Mouse (Mus musculus): ENCODE data around the gene Arhgap5.

The Arhgap5 gene

DNA sequence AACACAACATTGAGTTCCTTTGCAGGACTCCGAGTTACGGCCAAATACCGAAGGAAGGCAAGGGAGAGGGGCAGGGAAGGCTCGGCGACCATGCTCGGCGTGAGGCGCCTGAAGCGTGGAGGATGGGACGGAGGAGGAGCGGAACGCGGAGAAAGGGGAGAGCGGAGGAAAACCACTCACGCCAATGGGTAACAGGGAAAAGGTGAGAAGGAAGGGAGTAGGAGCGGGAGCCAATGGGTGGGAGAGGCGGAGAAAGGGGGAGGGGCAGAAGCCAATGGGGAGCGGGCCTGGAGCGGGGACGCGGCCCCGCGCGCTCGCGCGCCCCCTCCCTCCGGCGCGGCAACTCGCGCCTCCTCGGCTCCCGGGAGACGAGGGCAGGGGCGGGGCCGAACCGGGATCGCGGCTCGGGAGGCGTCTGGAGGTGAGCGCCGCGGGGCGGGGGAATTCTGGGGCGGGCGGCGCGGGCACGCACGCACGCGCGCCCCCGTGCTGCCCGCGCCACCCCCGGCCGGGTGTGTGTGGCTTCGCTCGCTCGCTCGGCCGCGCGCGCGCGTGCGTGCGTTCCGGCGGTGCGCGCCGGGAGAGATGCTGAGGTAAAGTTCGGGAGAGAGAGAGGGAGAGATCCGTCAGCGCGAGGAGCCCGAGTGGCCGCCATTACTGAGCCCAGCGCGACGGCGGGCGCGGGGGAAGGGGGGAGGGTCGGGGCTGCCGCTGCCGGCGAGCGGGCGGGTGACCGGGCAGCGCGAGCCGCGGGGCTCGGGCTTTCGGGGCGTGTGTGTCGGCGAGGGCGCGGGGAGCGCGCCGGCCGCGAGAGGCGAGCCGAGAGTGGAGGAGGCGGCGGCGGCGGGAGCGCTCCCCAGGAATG is at the start of gene Arhgap5:
Gene Arhgap5 (plus strand): TSS at position 517 of the 865 bp plus-strand sequence.
- peak; percentile 76 for DNase-seq (ENCODE audit: low spot score)

- DNase-seq (ENCODE audit: low spot score), result no peak
Measured at GRCm38 (mm10) chr12:52464593-52464992, 39.2 kb upstream of the Arhgap5 start.

DNA sequence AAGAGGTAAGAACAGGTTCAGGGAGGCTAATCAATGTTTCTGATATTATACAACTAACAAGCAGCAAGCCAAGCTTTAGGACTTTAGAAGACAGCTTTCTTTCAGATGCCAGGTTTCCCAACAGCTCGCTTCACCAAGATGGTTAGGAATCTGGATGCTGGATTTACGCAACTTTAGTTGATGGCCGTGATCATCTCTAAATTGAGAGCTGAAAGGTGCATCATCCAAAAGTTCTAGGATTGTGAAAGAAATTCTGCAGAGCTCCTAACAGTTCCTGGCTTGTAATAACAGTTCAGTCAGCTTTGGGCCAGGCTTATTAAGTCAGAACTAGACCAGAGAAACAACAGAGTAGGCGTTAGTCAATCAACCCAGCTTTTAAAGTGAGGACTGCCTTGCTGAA is 32.2 kb upstream of the Arhgap5 start:
- no peak for DNase-seq (ENCODE audit: low spot score)

DNA sequence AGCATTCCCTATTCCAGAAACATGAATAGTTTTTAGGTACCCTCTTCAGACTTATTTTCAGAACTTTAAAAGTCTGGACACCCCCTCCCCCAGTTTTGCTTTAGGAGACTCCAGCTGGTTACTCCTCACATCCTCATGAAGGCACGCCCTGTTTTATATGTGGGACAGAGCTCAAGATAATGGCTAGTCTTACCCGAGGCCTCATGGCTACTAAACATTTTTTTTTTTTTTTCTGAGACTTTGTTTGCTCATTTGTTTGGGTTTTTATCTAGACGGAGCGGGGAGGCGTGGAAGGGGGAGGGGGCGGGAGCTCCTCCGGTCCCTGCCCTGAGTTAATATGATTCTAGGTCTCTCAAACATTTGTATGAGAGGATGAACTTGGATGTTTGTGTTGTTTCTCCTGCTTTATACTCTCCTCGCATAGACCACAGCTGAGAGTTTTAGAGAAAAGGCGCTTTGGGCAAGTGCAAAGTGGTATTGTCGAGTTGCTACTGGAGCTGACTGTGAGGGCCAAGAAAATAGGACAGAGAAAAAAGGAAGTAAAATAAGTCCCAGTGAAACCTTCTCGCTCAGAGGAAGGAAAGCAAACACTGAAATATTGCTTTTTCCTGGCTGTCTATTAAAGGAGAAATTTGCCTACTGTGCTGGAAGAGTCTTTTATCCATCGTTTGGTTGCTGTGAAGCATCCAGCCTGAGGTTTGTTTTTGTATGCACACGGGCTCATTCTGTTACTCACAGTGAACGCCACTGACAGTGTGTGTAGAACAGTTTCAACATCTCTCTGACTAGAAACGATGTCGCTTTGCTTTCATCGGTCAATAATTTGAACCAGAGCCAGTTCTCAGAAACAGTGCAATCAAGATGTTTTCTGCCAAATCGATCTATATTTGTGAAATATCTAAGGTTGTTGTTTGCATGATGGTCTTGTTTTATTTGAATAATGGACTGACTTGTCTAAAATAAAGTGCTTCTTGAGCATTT is 29.5 kb upstream of the Arhgap5 start:
- no peak for DNase-seq (ENCODE audit: low spot score)

GRCm38 (mm10) chr12:52476036-52476435 is 27.7 kb upstream of the Arhgap5 start:
- no peak for DNase-seq (ENCODE audit: low spot score)

- DNase-seq (ENCODE audit: low spot score), result no peak
Measured at GRCm38 (mm10) chr12:52478611-52479010, 25.2 kb upstream of the Arhgap5 start.

GRCm38 (mm10) chr12:52479323-52479722 is 24.4 kb upstream of the Arhgap5 start:
- no peak for DNase-seq (ENCODE audit: low spot score)

- no peak for DNase-seq (ENCODE audit: low spot score)
Measured at GRCm38 (mm10) chr12:52480851-52481250, 22.9 kb upstream of the Arhgap5 start.

DNA sequence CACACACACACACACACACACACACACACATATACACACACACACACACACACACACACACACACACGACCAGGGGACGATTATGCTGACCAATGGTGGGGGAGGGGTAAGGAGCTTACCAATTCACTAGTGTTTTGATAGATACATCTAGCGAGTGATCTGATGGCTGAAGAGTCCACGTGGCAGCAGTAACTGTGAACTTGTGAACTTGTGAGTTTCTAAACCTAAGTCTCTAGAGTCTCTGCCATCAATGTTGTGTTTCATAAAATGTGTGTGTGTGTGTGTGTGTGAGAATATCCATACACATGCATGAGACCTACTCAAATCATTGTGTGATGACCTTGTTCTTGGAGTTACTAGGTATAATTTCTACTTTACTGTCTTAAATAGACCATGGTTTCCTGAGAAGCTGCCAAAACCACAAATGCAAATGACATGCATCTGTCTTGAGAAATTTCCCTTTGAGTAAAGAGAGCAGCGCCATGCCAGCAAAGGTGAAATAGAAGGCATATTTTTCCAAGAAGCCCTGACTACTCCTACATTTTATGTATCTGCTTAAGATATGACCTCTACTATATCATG is 21.7 kb upstream of the Arhgap5 start:
- DNase-seq (ENCODE audit: low spot score), result no peak

GRCm38 (mm10) chr12:52483219-52483618 is 20.6 kb upstream of the Arhgap5 start:
- DNase-seq (ENCODE audit: low spot score), result no peak

- no peak for DNase-seq (ENCODE audit: low spot score)
Measured at GRCm38 (mm10) chr12:52488266-52488975, 15.4 kb upstream of the Arhgap5 start.

GRCm38 (mm10) chr12:52493281-52493681 is 10.5 kb upstream of the Arhgap5 start:
- no peak for DNase-seq (ENCODE audit: low spot score)

DNA sequence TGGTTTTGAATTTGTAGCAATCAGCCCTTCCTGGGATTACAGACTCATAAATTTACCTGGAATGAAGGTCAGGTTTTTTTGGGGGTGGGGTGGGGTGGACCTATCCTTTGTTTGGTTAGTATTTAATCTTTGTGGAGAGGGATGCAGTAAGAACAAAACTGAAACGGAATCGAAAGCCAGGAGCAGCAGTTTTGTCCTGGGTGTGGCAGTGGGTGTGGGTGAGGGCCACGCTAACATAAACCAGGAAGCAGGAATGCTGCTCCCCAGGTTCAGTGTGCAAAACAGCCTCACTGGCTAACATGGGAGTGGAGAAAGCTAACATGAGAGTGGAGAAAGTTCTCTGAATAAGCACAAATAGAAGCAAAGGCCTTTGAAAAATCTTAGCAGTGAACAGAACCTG is 6.6 kb upstream of the Arhgap5 start:
- no peak for DNase-seq (ENCODE audit: low spot score)

GRCm38 (mm10) chr12:52500915-52501833 is 2.6 kb upstream of the Arhgap5 start:
- no peak for DNase-seq (ENCODE audit: low spot score)

DNA sequence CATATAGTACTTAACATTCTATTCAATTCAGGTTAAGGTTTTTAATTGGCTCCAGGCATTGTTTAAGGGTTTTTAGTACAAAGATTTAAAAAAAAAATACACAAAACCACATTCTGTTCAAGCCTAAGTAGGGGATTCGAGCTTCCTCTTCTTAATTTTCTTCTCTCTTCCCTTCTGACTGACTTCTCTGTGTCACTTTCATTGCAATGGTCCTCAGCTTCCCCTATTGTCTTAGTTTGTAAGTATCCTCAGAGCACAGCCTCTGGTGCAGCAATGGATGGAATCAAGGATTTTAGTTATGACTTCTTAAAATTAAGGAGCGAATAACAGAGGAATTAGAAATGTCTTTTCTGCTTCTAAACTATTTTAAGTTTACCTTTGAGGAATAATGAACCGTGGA is 1.6 kb upstream of the Arhgap5 start:
- DNase-seq (ENCODE audit: low spot score), result no peak

DNA sequence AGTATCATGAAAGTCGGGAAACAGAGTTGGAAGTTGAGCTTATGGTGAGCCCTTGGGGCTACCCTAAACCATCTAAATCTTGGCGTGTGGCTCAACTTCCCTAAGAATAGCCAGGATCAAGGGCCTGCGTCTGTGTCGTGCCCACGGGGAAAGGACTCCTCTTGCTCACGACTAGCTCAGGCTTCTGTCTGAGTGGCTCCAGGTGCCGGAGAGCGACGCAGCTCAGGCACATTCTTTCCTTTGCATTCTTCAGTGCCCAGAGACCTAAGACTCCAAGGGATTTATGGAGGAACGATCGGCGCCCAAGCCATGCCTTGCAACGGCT is 679 bp upstream of the Arhgap5 start:
- DNase-seq (ENCODE audit: low spot score), result no peak

GRCm38 (mm10) chr12:52504331-52505181 is 784 bp downstream of the Arhgap5 start:
- DNase-seq (ENCODE audit: low spot score), result no peak

DNA sequence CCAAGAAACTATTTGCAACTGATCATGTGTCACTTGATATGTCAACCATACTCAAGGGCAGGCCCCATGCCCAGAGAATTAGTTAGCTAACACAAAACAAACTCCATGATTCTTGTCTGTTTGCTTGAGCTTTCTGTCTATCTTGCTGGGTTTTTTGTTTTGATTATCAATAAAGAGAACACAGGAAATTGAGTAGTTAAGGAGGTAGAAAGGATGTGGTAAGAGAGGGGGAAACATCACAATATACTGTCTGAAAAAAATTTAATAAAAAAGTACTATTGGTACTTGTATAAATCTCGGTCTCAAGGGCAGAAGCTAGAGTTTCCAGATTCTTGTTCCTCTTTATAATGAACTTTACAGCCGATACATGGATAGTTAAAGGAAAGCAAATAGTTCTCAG is 20.9 kb downstream of the Arhgap5 start:
- DNase-seq (ENCODE audit: low spot score), result no peak

GRCm38 (mm10) chr12:52525486-52525885 is 21.7 kb downstream of the Arhgap5 start:
- no peak for DNase-seq (ENCODE audit: low spot score)

GRCm38 (mm10) chr12:52529740-52530139 is 26.0 kb downstream of the Arhgap5 start:
- DNase-seq (ENCODE audit: low spot score), result no peak
